Mouse (Mus musculus) G1E (cell line): ENCODE measurements around the gene Syp. TPM values are rescaled to one million over a fixed set of nuclear protein-coding genes. Genes with fewer than 3 reads are reported as not detected.

Experiments used
- ATAC-seq: 2 replicates; pipeline ENCODE4 v1.8.0; 2016; ENCODE audit warnings: mild to moderate bottlenecking; ENCODE audit not compliant: insufficient number of reproducible peaks, poor library complexity, low FRiP score, severe bottlenecking; ENCODE audit errors: extremely low read depth
- DNase-seq: peaks from one replicate; pipeline ENCODE4 v3.0.0; 2012; ENCODE audit warnings: low spot score
- H3K27me3 ChIP-seq: 2 replicates; pipeline ENCODE4 v1.6.1; 2012; ENCODE audit warnings: mild to moderate bottlenecking, low read length, inconsistent platforms; ENCODE audit not compliant: insufficient read depth
- H3K36me3 ChIP-seq: replicated peaks from 2 replicates; pipeline ENCODE3; 2012; ENCODE audit warnings: mild to moderate bottlenecking, inconsistent platforms
- H3K4me1 ChIP-seq: 2 replicates; pipeline ENCODE4 v1.6.1; 2012; ENCODE audit warnings: low read depth, low read length, inconsistent platforms, mixed read lengths; ENCODE audit not compliant: insufficient read depth
- H3K4me3 ChIP-seq: 2 replicates; pipeline ENCODE4 v1.5.1; 2012; ENCODE audit warnings: low read depth, mild to moderate bottlenecking, inconsistent platforms, low read length, moderate library complexity, mixed read lengths
- H3K9me3 ChIP-seq: replicated peaks from 2 replicates; pipeline ENCODE4 v1.6.1; 2012; ENCODE audit warnings: inconsistent platforms
- CTCF ChIP-seq: IDR thresholded peaks from 2 replicates; pipeline ENCODE4 v1.5.1; 2012; ENCODE audit warnings: low read depth, low read length, inconsistent platforms, mixed read lengths
- GATA1 ChIP-seq: IDR thresholded peaks from 2 replicates; pipeline ENCODE4 v1.6.1; 2012; ENCODE audit warnings: borderline replicate concordance, low read length, inconsistent platforms, mixed read lengths
- GATA2 ChIP-seq: IDR thresholded peaks from 2 replicates; pipeline ENCODE4 v1.6.1; 2012; ENCODE audit warnings: low read depth, low read length, inconsistent platforms, borderline replicate concordance
- POLR2AphosphoS5 ChIP-seq: IDR thresholded peaks from 2 replicates; pipeline ENCODE4 v1.6.1; 2012; ENCODE audit warnings: low read depth, low read length, inconsistent platforms; ENCODE audit not compliant: insufficient replicate concordance
- TAL1 ChIP-seq: conservative IDR thresholded peaks from 2 replicates; pipeline ENCODE4 v1.6.1; 2012; ENCODE audit warnings: low read depth, low read length, inconsistent platforms, mixed read lengths
- polyA plus RNA-seq: library from polyadenylated mRNA; stranded (reverse); fragments of >175 nt; gene quantifications from 2 replicates; pipeline ENCODE4 v1.2.3, GENCODE M21; 2012
- total RNA-seq, 2 experiments: library from RNA; stranded (forward) in 1 of 2; stranded (reverse) in 1 of 2; fragments of 200-1000 nt in 1 of 2; fragments of >200 nt in 1 of 2; fragmentation: Nextera tagmentation in 1 of 2; gene quantifications; 2 replicates each; pipeline ENCODE4 v1.2.3; 2014 to 2017

The Syp gene
- total and polyA plus RNA-seq, 3 experiments = 0.38 to 0.83 (median 0.49) TPM

GRCm38 (mm10) chrX:7670921-7671623 lies 32.8 kb downstream of the Syp start, which contains the start of gene Plp2:
Gene Plp2, minus strand, starts transcription at chrX:7671390.
- DNase-seq (no peak), ATAC-seq (no peak)
- TF ChIP-seq CTCF (no peak), POLR2AphosphoS5 (no peak), GATA1 (no peak), TAL1 (no peak), GATA2 (no peak)
- H3K9me3 ChIP-seq = no peaks in the 10 kb centered on the region
- H3K27me3 ChIP-seq = no peaks in the 10 kb centered on the region
- peaks cover 51% of the 10 kb centered on the region for H3K4me1 ChIP-seq
- peak within 1 kb of the TSS; percentile 76 for H3K4me3 ChIP-seq
- H3K36me3 ChIP-seq = peaks cover 28% of the 10 kb centered on the region

DNA sequence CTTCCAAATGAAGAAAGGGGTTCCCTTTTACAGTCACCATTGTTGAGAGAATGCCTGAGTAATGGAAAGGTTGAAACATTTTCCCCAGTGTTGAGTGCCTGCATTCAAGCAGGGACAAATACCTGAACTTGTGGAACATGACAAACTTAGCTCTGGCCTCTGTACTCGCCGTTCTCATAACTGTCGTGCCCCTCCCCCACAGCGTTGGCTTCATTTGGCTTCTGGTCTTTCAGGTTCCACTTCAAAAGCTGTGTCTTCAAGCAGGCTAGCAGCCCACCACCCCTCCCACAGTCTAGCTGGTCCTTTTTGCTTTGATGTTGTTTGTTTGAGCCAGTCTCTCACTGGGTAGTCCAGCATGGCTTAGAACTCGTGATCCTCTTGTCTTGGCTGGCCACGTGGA lies 34.5 kb downstream of the Syp start:
- TF ChIP-seq POLR2AphosphoS5 (no peak), TAL1 (no peak), CTCF (no peak), GATA2 (no peak), GATA1 (no peak)
- no peaks in the 10 kb centered on the region for H3K27me3 ChIP-seq
- no peak for DNase-seq
- peaks cover 13% of the 10 kb centered on the region for H3K36me3 ChIP-seq
- ATAC-seq = no peak
- no peak overlapping the region; the same call in 1 of the 2 replicates for H3K4me3 ChIP-seq
- H3K9me3 ChIP-seq = no peaks in the 10 kb centered on the region
- H3K4me1 ChIP-seq = peaks cover 51% of the 10 kb centered on the region

GRCm38 (mm10) chrX:7673578-7674281 lies 35.5 kb downstream of the Syp start:
- ATAC-seq = peak; percentile 46
- peak overlapping the region; percentile 44; the same call in 1 of the 2 replicates for H3K4me3 ChIP-seq

DNA sequence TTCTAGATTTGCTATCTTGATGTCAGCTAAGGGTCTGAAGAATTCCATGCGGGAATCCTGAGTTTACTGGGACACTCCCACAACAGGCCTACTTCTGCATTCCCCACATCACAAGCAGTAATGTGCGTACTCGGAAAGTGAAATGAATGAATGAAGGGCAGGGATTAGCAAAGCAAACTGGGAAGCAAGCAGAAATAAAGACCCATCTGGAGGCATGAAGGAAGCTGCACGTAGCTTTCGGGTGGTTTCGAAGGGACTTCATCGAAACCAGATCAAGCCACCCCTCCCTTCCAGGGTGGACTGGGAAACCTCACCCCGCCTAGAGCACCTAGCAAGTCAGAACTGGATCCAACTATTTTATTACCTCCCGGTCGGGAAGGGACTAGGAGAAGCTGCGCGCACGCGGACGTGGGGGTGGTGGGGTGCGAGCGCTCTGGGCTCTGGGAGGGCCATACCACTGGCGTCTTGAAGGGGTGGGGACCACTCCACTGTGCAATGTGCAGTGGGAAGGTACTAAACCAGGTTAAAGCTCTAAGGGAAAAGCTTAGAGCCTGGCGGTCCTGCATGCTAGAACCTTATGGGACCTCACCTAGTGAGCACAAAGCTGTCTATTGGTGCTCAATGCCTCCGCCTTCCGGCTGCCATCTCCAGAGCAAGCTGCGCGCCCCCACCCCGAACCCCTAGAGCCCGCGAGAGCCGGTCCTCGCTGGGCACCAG lies 36.2 kb downstream of the Syp start:
- ATAC-seq = no peak
- Histone ChIP-seq H3K27me3 (no peaks in the 10 kb centered on the region), H3K4me1 (peaks cover 52% of the 10 kb centered on the region), H3K4me3 (peak overlapping the region; percentile 44; the same call in 1 of the 2 replicates), H3K36me3 (peaks cover 2% of the 10 kb centered on the region), H3K9me3 (no peaks in the 10 kb centered on the region)
- peak; percentile 9 for DNase-seq
- no peak for TF ChIP-seq POLR2AphosphoS5
- TF ChIP-seq CTCF = no peak
- no peak for TF ChIP-seq GATA1
- TF ChIP-seq TAL1 = no peak
- TF ChIP-seq GATA2 = no peak

More at GRCm38 (mm10) chrX:7673578-7674281, 35.5 kb downstream of the Syp start:
- H3K27me3 ChIP-seq = no peaks in the 10 kb centered on the region
- H3K4me1 ChIP-seq = peaks cover 51% of the 10 kb centered on the region
- DNase-seq = peak; percentile 42
- H3K36me3 ChIP-seq = peaks cover 9% of the 10 kb centered on the region
- TF ChIP-seq CTCF (no peak), POLR2AphosphoS5 (no peak)
- H3K9me3 ChIP-seq = no peaks in the 10 kb centered on the region

GRCm38 (mm10) chrX:7675001-7675380 lies 36.7 kb downstream of the Syp start:
- DNase-seq (no peak), ATAC-seq (no peak)
- Histone ChIP-seq H3K36me3 (no peaks in the 10 kb centered on the region), H3K9me3 (no peaks in the 10 kb centered on the region), H3K4me1 (peaks cover 57% of the 10 kb centered on the region), H3K4me3 (peak overlapping the region; percentile 44; the same call in 1 of the 2 replicates), H3K27me3 (no peaks in the 10 kb centered on the region)
- no peak for TF ChIP-seq POLR2AphosphoS5
- TF ChIP-seq GATA1 = no peak
- TF ChIP-seq CTCF = no peak
- TF ChIP-seq TAL1 = no peak
- TF ChIP-seq GATA2 = no peak

DNA sequence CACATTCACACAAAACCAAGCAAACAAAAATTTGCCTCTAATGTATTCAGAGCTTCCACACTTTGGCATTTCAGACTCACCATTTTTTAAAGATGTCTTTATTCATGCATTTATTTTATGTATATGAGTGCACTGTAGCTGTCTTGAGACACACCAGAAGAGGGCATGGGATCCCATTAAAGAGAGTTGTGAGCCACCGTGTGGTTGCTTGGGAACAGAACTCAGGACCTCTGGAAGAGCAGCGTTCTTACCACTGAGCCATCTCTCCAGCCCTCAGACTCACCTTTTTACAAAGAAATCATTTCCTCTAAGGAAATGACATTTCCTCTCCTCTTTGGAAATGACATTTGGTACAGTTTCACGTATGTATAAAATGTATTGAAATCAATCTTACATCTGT lies 40.7 kb downstream of the Syp start:
- DNase-seq (no peak), ATAC-seq (no peak)
- H3K36me3 ChIP-seq = no peaks in the 10 kb centered on the region
- peaks cover 4% of the 10 kb centered on the region; the same call in 1 of the 2 replicates for H3K27me3 ChIP-seq
- peaks cover 24% of the 10 kb centered on the region for H3K4me1 ChIP-seq
- H3K4me3 ChIP-seq = no peak overlapping the region
- TF ChIP-seq POLR2AphosphoS5 (no peak), CTCF (no peak), GATA2 (no peak), GATA1 (no peak), TAL1 (no peak)
- no peaks in the 10 kb centered on the region for H3K9me3 ChIP-seq
